Mouse (Mus musculus) heart, embryonic 13.5 days (tissue): ENCODE measurements around the gene Fank1. TPM values are rescaled to one million over a fixed set of nuclear protein-coding genes. Genes with fewer than 3 reads are reported as not detected.

ENCODE experiments used
- ATAC-seq: fragments of 200-750 bp; cut with Nextera tagmentation; 2 replicates; pipeline ENCODE4 v1.8.0; 2017; ENCODE audit warnings: moderate TSS enrichment; ENCODE audit not compliant: insufficient number of reproducible peaks, low FRiP score, low TSS enrichment; ENCODE audit errors: extremely low read depth
- H3K27ac ChIP-seq: fragments of 300-500 bp; sonication (generic); replicated peaks from 2 replicates; pipeline ENCODE4 v1.5.1; 2015; ENCODE audit warnings: moderate library complexity, mild to moderate bottlenecking, inconsistent platforms
- H3K27me3 ChIP-seq: fragments of 300-500 bp; sonication (generic); replicated peaks from 2 replicates; pipeline ENCODE4 v1.6.1; 2015; ENCODE audit warnings: mild to moderate bottlenecking, inconsistent platforms
- H3K36me3 ChIP-seq: fragments of 300-500 bp; sonication (generic); 2 replicates; pipeline ENCODE4 v1.6.1; 2015; ENCODE audit warnings: mild to moderate bottlenecking, inconsistent platforms
- H3K4me1 ChIP-seq: fragments of 300-500 bp; sonication (generic); 2 replicates; pipeline ENCODE4 v1.6.1; 2015; ENCODE audit warnings: inconsistent platforms
- H3K4me2 ChIP-seq: fragments of 300-500 bp; sonication (generic); 2 replicates; pipeline ENCODE4 v1.6.1; 2015; ENCODE audit warnings: inconsistent platforms, mild to moderate bottlenecking, moderate library complexity
- H3K4me3 ChIP-seq: fragments of 300-500 bp; sonication (generic); 2 replicates; pipeline ENCODE4 v1.5.1; 2015; ENCODE audit warnings: moderate library complexity, mild to moderate bottlenecking, inconsistent platforms
- H3K9ac ChIP-seq: fragments of 300-500 bp; sonication (generic); 2 replicates; pipeline ENCODE4 v1.6.1; 2015; ENCODE audit warnings: inconsistent platforms, mild to moderate bottlenecking, moderate library complexity
- H3K9me3 ChIP-seq: fragments of 300-500 bp; sonication (generic); 2 replicates; pipeline ENCODE4 v1.6.1; 2016; ENCODE audit warnings: inconsistent platforms
- WGBS: fragments of 180-500 bp; shearing (Covaris S2); methylation state at CpG from one replicate; pipeline ENCODE4 v1.1.7; 2015; ENCODE audit warnings: mixed read lengths; 5-methylcytosine and 5-hydroxymethylcytosine counted together
- polyA plus RNA-seq: library from polyadenylated mRNA; unstranded; fragments of >200 nt; fragmentation: Nextera tagmentation; extraction: Ambion mirVana; gene quantifications from 2 replicates; pipeline ENCODE4 v1.2.1, GENCODE M21; 2015

Fank1 gene
- polyA plus RNA-seq, 1 experiment from 2014 or later, result not detected

DNA sequence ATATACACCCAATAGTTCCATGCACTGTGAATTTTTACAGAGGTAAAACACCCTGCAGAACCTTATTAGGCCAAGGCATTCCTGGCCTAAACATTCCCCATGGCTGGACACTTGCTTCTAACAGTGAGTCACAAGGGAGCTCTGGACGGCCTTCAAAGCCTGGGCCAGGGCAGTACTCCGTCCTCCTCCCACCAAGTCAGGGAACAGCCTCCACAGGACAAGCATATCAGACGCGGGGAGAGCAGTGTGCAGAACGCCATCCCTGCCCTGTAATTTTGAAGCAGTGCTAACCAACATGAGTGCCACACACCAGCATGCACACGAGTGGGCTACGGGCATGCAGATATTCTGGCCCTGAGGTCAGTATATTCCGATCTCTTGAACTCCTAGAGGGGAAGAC is 29.3 kb upstream of the Fank1 start:
- no peaks in the 10 kb centered on the region for H3K9me3 ChIP-seq
- peaks cover 85% of the 10 kb centered on the region for H3K4me1 ChIP-seq
- WGBS, result 51% methylated on average over 8 of the region's 8 CpGs
- peak overlapping the region; percentile 71 for H3K27ac ChIP-seq
- H3K9ac ChIP-seq, result peak overlapping the region; percentile 6
- no peak for ATAC-seq
- no peaks in the 10 kb centered on the region for H3K27me3 ChIP-seq
- H3K4me2 ChIP-seq, result no peak overlapping the region
- H3K36me3 ChIP-seq, result peaks cover 10% of the 10 kb centered on the region
- no peak overlapping the region for H3K4me3 ChIP-seq

DNA sequence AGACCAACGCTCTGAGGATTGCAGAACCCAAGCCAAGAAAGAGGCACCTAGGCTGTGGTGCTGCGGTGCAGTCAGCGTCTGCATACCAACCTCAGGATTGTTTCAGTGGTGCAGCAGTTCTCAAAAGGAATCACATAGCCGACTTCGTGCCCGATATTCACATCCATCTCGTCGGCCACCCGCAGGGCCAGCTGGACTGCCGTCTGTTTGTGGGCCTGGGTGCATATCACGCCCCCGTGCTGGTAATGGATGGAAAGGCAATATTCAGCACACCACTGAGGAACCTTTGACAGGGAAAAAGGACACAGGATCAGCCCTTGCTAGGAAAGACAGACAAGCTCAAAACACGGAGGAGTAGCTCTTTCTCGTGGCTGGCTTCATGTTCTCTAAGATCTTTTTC is 27.9 kb upstream of the Fank1 start:
- H3K4me2 ChIP-seq, result no peak overlapping the region

DNA sequence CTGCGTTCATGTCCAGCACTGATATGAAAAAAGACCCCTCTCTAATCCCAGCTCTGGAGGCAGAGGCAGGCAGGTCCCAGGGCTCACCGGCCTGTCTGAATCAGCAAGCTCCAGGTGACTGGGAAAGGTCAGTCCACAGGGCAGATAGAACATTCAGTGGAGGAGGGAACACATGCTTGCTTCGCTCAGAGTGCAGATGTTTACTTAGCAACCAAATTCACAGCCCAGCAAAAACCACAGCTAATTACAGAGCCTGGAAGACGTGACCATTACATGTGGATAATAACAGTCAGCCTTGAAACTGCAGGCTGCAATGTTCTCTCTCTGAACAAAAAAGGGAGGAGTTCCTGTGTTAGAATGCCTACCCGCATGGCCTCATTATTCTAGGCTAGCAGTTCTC is 26.0 kb upstream of the Fank1 start:
- Histone ChIP-seq H3K9me3 (no peaks in the 10 kb centered on the region), H3K4me2 (no peak overlapping the region), H3K9ac (no peak overlapping the region), H3K36me3 (peaks cover 11% of the 10 kb centered on the region; the same call in 1 of the 2 replicates), H3K4me1 (peaks cover 64% of the 10 kb centered on the region), H3K27me3 (no peaks in the 10 kb centered on the region), H3K27ac (peak overlapping the region; percentile 78), H3K4me3 (no peak overlapping the region)
- 54% methylated on average over 5 of the region's 5 CpGs for WGBS
- no peak for ATAC-seq

More for the DNA sequence above, 27.9 kb upstream of the Fank1 start:
- Histone ChIP-seq H3K4me3 (no peak overlapping the region), H3K36me3 (peaks cover 5% of the 10 kb centered on the region; the same call in 1 of the 2 replicates), H3K9me3 (no peaks in the 10 kb centered on the region), H3K4me1 (peaks cover 75% of the 10 kb centered on the region), H3K27ac (peak overlapping the region; percentile 71), H3K9ac (peak overlapping the region; percentile 30), H3K27me3 (no peaks in the 10 kb centered on the region)
- 69% methylated on average over 14 of the region's 14 CpGs for WGBS
- no peak for ATAC-seq

DNA sequence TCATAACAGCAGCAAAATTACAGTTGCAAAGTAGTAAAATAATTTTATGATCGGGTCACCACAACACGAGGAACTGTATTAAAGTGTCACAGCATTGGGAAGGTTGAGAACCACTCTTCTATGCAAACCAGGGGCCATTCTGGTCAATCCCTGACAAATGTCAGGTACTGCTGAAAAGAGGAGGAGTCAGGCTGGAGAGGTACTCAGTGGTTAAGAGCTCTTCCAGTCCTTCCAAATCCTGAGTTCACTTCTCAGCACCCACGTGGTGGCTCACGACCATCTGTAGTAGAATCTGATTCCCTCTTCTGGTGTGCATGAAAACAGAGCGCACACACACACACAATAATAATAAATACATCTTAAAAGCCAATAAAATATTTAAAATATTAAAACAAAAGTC is 25.5 kb upstream of the Fank1 start:
- H3K4me3 ChIP-seq, result no peak overlapping the region
- H3K27ac ChIP-seq, result peak overlapping the region; percentile 78
- H3K4me1 ChIP-seq, result peaks cover 68% of the 10 kb centered on the region
- 51% methylated on average over 5 of the region's 5 CpGs for WGBS
- no peak for ATAC-seq
- H3K27me3 ChIP-seq, result no peaks in the 10 kb centered on the region
- no peak overlapping the region for H3K9ac ChIP-seq
- peaks cover 11% of the 10 kb centered on the region; the same call in 1 of the 2 replicates for H3K36me3 ChIP-seq
- H3K9me3 ChIP-seq, result no peaks in the 10 kb centered on the region
- no peak overlapping the region for H3K4me2 ChIP-seq

DNA sequence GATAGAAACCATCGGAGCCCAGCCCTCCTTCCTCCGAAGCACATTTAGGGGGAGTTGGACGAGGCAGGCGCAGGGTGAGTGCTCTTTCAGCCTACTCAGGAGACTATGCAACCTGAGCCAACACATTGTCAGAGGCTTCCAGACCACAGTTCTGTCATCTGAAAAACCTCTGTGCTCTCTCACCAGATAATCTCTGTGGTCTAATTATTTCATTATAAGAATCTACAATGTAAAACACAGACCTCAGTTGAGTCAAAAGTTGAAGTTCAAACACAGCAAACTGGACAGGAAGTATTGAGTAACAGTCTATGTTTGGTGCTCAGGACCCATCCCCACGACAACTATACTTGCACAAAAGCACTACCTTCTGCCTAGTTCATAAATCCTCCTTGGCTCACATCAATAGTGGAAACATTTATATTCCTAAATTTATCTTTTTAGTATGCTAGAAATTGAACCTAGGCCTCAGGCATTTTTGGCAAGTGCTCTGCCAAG is 18.7 kb upstream of the Fank1 start:
- H3K27ac ChIP-seq, result 0 out of 2 replicates have a peak overlapping the region, but pooled peaks have one; percentile 12
- ATAC-seq, result no peak

DNA sequence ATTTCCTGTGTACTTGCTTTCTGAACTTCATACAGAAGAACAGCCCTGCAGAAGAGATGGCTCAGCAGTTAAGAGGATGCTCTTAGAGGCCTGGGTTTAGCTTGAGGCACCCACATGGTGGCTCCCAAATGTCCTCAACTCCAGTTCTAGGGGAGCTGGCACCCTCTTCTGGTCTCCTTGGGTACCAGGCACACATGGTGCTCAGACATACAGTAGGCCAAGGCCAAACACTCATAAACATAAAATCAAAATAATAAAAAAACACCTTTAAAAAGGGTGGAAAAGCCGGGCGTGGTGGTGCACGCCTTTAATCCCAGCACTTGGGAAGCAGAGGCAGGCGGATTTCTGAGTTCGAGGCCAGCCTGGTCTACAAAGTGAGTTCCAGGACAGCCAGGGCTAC is 17.9 kb upstream of the Fank1 start:
- ATAC-seq, result no peak
- Histone ChIP-seq H3K27ac (no peak overlapping the region), H3K4me2 (no peak overlapping the region), H3K9ac (no peak overlapping the region), H3K27me3 (no peaks in the 10 kb centered on the region), H3K4me1 (peaks cover 40% of the 10 kb centered on the region), H3K9me3 (peaks cover 9% of the 10 kb centered on the region), H3K36me3 (peaks cover 25% of the 10 kb centered on the region), H3K4me3 (no peak overlapping the region)
- WGBS, result 96% methylated on average over 5 of the region's 5 CpGs

More for the DNA sequence above, 18.7 kb upstream of the Fank1 start:
- Histone ChIP-seq H3K36me3 (peaks cover 27% of the 10 kb centered on the region), H3K9me3 (peaks cover 9% of the 10 kb centered on the region), H3K4me3 (no peak overlapping the region), H3K9ac (no peak overlapping the region), H3K4me1 (peaks cover 37% of the 10 kb centered on the region), H3K4me2 (peak overlapping the region; percentile 20; the same call in 1 of the 2 replicates), H3K27me3 (no peaks in the 10 kb centered on the region)
- WGBS, result 54% methylated on average over 5 of the region's 5 CpGs

DNA sequence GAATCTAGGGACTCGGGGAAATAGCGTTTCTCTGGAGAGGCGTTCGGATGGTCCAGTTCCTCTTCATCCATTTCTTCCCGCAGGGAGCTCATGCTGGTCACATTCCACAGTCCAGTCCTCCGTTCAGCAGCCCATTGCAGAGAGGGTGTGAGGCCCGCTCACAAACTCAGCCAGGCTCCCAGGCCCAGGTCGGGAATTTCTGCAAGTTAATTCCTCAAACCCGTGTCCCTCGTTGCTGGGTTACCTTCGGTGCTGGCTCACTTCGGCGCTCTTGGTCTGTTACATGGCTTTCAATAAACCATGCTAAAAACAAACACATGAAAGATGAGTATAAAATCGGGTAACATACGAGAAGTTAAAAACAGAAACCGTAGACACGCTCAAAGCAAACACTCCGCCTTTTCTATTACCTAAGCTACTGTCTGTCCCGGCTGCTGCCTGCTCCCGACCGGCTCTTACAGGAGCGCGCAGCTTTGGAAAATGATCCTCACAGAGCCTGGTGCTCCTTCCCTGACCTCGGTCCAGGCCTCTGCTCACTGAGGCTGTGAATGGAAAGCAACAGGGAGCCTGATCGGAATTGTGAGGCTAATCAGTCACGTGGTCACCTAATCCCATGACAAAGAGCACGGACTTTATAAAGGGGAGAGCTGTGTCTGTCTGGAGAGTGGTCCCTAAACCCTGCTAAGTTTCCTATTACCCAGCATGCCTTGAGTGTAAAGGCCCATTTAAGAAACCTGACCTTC is 16.9 kb upstream of the Fank1 start:
- Histone ChIP-seq H3K9me3 (peaks cover 9% of the 10 kb centered on the region), H3K4me1 (peaks cover 40% of the 10 kb centered on the region), H3K27me3 (no peaks in the 10 kb centered on the region), H3K27ac (peak overlapping the region; percentile 58), H3K9ac (peak overlapping the region; percentile 74), H3K4me2 (peak overlapping the region; percentile 66), H3K4me3 (peak overlapping the region; percentile 39), H3K36me3 (peaks cover 19% of the 10 kb centered on the region)
- ATAC-seq, result no peak
- WGBS, result 19% methylated on average over 27 of the region's 27 CpGs

DNA sequence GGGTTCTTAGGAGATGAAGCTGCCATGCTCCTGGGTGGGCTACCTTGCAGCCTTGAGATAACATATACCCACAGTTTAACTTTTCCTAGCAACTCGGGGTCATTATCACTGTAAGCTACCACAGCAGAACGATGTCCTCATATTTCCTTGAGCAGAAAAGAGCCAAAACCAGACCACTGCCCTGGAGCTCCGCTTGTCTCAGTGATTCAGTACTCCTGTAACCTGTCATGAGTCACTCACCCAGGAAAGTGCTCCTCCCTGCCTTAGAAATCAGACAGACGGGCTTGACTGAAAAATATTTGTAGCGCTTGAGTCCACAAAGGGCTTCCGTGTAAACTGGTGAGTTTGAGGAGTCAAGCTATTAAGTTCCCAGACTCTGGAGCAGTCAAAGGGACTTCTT is 14.0 kb upstream of the Fank1 start:
- H3K4me2 ChIP-seq, result no peak overlapping the region
- no peak overlapping the region for H3K9ac ChIP-seq
- no peak for ATAC-seq
- peaks cover 19% of the 10 kb centered on the region for H3K36me3 ChIP-seq
- H3K27ac ChIP-seq, result no peak overlapping the region
- no peak overlapping the region for H3K4me3 ChIP-seq
- 55% methylated on average over 6 of the region's 6 CpGs for WGBS
- H3K27me3 ChIP-seq, result no peaks in the 10 kb centered on the region
- H3K9me3 ChIP-seq, result peaks cover 9% of the 10 kb centered on the region
- peaks cover 34% of the 10 kb centered on the region for H3K4me1 ChIP-seq

DNA sequence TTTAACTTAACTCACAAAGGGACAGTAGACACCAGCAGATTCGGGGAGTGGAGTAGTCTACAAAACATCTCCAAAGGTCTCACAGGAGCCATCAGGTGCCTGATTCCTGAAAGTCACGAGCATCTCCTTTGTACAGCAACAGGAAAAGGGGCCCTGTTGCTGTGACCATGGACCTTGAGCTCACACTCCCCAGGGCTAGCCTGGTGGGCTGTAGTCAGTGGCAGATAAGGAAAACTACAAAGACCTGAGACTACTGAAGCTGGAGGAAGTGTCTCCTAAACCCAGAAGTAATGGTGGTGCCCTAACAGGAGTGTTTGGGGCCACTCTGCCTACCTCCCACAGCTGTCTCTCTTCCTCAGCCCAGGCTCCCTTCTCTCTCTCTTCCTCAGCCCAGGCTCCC is 12.2 kb upstream of the Fank1 start:
- Histone ChIP-seq H3K27me3 (no peaks in the 10 kb centered on the region), H3K4me3 (no peak overlapping the region), H3K9ac (no peak overlapping the region), H3K36me3 (peaks cover 8% of the 10 kb centered on the region; the same call in 1 of the 2 replicates), H3K27ac (no peak overlapping the region), H3K4me1 (peaks cover 23% of the 10 kb centered on the region), H3K9me3 (peaks cover 9% of the 10 kb centered on the region), H3K4me2 (no peak overlapping the region)
- ATAC-seq, result no peak
- WGBS, result 56% methylated on average over 2 of the region's 2 CpGs

DNA sequence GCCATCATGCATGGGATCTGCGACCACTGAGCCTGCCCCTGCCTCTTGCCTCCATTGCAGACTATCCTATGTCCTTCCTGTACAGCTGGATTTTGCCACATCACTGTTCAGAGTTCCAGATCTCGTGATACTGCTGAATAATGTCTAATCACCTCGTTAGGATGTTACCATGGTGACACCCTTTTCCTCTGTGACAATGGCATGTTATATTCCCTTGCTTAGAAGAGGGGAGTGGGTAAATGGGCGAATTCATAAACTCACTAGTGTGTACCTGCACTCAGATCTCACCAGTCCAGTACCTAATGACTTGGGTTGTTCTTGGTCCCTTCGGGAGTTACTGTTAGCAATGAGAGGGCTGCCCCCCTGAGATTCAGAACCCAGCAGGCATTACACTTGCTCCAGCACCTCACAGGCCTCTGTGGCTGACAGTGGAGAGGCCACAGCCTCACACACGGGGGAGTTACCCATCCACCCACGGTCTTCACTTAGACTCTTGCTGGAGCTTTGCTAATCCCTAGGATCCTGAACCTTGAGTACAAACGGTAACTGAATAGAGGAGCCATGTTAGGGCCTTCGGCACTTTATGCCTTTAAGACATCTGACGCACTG is 11.3 kb upstream of the Fank1 start:
- 0 out of 2 replicates have a peak overlapping the region, but pooled peaks have one; percentile 7 for H3K27ac ChIP-seq
- H3K4me1 ChIP-seq, result peaks cover 14% of the 10 kb centered on the region
- H3K4me3 ChIP-seq, result no peak overlapping the region
- 74% methylated on average over 10 of the region's 10 CpGs for WGBS
- no peaks in the 10 kb centered on the region for H3K27me3 ChIP-seq
- peaks cover 9% of the 10 kb centered on the region for H3K9me3 ChIP-seq
- ATAC-seq, result no peak
- 0 out of 2 replicates have a peak overlapping the region, but pooled peaks have one; percentile 8 for H3K9ac ChIP-seq
- no peak overlapping the region for H3K4me2 ChIP-seq
- peaks cover 8% of the 10 kb centered on the region; the same call in 1 of the 2 replicates for H3K36me3 ChIP-seq

DNA sequence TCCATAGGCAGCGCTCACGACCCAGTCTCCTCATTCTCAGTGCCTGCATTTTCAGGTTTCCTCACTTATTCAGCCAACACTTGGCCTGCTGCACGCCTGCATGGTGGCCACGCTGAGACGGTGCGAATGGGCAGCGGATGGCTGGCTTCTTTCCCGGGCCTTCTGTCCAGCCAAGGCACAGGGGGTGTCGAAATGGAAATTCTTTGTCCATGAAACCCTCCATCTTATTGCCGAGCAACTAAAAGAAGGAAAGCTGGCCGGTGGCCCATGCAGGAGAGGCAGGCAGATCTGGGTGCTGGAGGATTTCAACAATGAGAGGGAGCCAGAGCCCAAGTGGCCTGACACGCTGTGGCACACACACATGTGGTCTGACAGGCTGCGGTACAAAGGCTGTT is 10.8 kb upstream of the Fank1 start:
- 74% methylated on average over 13 of the region's 13 CpGs for WGBS
- Histone ChIP-seq H3K9ac (0 out of 2 replicates have a peak overlapping the region, but pooled peaks have one; percentile 8), H3K4me1 (peaks cover 14% of the 10 kb centered on the region), H3K4me2 (no peak overlapping the region), H3K36me3 (peaks cover 8% of the 10 kb centered on the region; the same call in 1 of the 2 replicates), H3K27me3 (no peaks in the 10 kb centered on the region), H3K4me3 (no peak overlapping the region), H3K9me3 (peaks cover 9% of the 10 kb centered on the region), H3K27ac (0 out of 2 replicates have a peak overlapping the region, but pooled peaks have one; percentile 7)
- no peak for ATAC-seq
